Mouse (Mus musculus) ES-E14 (cell line): Measurements from ENCODE around the gene Hsdl2. TPM values are rescaled to one million over a fixed set of nuclear protein-coding genes. Genes with fewer than 3 reads are reported as not detected.

Experiments
- DNase-seq: peaks from one replicate; pipeline ENCODE4 v3.0.0-alpha.2; 2013; ENCODE audit warnings: low read depth, low spot score
- H3K27ac ChIP-seq: 2 replicates; pipeline ENCODE4 v1.5.1; 2012; ENCODE audit warnings: low read depth, mild to moderate bottlenecking, low read length, moderate library complexity, mixed read lengths; ENCODE audit not compliant: poor library complexity, insufficient read depth, severe bottlenecking
- H3K36me3 ChIP-seq: 2 replicates; pipeline ENCODE4 v1.6.1; 2012; ENCODE audit warnings: mild to moderate bottlenecking, low read length, moderate library complexity, mixed read lengths; ENCODE audit not compliant: control insufficient read depth, poor library complexity, insufficient read depth, severe bottlenecking
- H3K4me1 ChIP-seq, 2 experiments: fragments of 150-350 bp in 1 of 2; sonication (generic) in 1 of 2; 2 replicates each; pipeline ENCODE4 v1.6.1; 2012; ENCODE audit warnings: low read length in 2 of 2, mild to moderate bottlenecking in 1 of 2, mixed read lengths in 1 of 2; ENCODE audit not compliant: control insufficient read depth in 2 of 2, insufficient read depth in 2 of 2, poor library complexity in 1 of 2
- H3K4me3 ChIP-seq, 2 experiments: fragments of 150-350 bp in 1 of 2; sonication (generic) in 1 of 2; 2 replicates each; pipeline ENCODE4 v1.5.1; 2012; ENCODE audit warnings: low read length in 2 of 2, low read depth in 1 of 2, mild to moderate bottlenecking in 1 of 2, mixed read lengths in 1 of 2; ENCODE audit not compliant: insufficient read depth in 1 of 2, poor library complexity in 1 of 2, severe bottlenecking in 1 of 2
- H3K9ac ChIP-seq: 2 replicates; pipeline ENCODE4 v1.6.1; 2012; ENCODE audit warnings: low read depth, mild to moderate bottlenecking, low read length, mixed read lengths; ENCODE audit not compliant: poor library complexity, insufficient read depth, severe bottlenecking
- H3K9me3 ChIP-seq: fragments of 150-350 bp; sonication (generic); 2 replicates; pipeline ENCODE4 v1.6.1; 2012; ENCODE audit warnings: low read depth, mild to moderate bottlenecking, low read length; ENCODE audit not compliant: control insufficient read depth, insufficient read depth
- CHD2 ChIP-seq: IDR thresholded peaks from 2 replicates; pipeline ENCODE4 v1.6.1; 2014; ENCODE audit warnings: mild to moderate bottlenecking, low read depth, low read length, inconsistent platforms
- HCFC1 ChIP-seq: IDR thresholded peaks from 2 replicates; pipeline ENCODE4 v1.6.1; 2012; ENCODE audit warnings: low read length, inconsistent platforms, borderline replicate concordance; ENCODE audit not compliant: insufficient read depth
- MAFK ChIP-seq: IDR thresholded peaks from 2 replicates; pipeline ENCODE4 v1.6.1; 2014; ENCODE audit warnings: mild to moderate bottlenecking, low read depth, low read length, inconsistent platforms; ENCODE audit not compliant: insufficient read depth
- ZC3H11A ChIP-seq: IDR thresholded peaks from 2 replicates; pipeline ENCODE4 v1.6.1; 2012; ENCODE audit warnings: low read depth, mild to moderate bottlenecking, inconsistent platforms, low read length, borderline replicate concordance
- ZNF384 ChIP-seq: IDR thresholded peaks from 2 replicates; pipeline ENCODE4 v1.6.1; 2012; ENCODE audit warnings: low read depth, low read length, inconsistent platforms
- in situ Hi-C, 2 experiments: fragments of 600-800 bp; cut with MboI; formaldehyde crosslinking; loops; one replicate each; pipeline ENCODE4 v1.15.1; 2025; ENCODE audit warnings: low sequenced_read_pairs in 2 of 2, inconsistent platforms in 1 of 2; ENCODE audit not compliant: unreplicated experiment in 2 of 2
- total RNA-seq: library from RNA; depleted of rRNA; stranded (reverse); fragments of 300-350 nt; gene quantifications from 2 replicates; pipeline ENCODE4 v1.2.3, GENCODE M21; 2012; rRNA removed

The Hsdl2 gene
- total RNA-seq, 1 experiment, result 7.1 TPM

DNA sequence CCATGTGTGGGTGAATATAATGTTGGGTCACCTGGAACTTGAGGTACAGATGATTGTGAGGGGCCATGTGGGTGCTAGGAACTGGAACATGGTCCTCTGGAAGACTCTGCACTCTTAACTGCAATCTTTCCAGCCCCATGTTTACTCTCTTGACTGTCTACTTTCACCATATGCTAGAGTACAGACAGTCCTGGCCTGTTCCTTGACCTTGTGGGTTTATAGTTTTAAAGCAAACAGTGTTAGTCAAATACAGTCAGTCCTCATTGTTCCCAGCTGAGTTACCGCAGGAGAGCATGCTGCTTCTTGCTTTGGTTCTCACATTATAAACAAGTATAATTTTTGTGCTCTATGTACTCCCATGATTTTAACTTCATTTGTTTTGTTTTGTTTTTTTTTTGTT lies 80.8 kb downstream of the Hsdl2 start:
- H3K27ac ChIP-seq, result no peak overlapping the region
- no peak for DNase-seq
- in situ Hi-C loops, result no loop called here

DNA sequence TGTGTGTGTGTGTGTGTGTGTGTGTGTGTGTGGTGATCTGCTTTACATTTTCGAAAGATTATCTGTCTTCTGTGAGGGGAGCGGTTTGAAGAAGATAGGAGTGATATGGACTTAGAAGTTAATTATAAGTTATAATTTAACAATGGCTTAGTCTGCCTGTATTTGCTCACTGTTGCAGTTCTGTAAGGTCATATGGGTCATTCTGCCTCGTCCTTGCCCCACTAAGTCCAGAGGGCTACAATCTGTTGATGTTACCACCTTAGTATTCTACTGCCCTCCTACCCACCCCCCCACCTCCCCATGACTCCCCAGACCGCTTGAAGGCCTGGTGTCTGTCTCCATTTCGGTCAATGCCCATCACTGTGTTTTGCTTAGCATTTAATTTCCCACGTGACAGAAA lies 82.1 kb downstream of the Hsdl2 start:
- DNase-seq, result no peak
- in situ Hi-C loops, result no loop called here
- Histone ChIP-seq H3K4me1 (no peaks in the 10 kb centered on the region), H3K9me3 (no peaks in the 10 kb centered on the region), H3K36me3 (no peaks in the 10 kb centered on the region), H3K27ac (no peak overlapping the region), H3K9ac (no peak overlapping the region), H3K4me3 (no peak overlapping the region)
- TF ChIP-seq ZNF384 (no peak), HCFC1 (no peak), ZC3H11A (no peak), MAFK (no peak)

More for the DNA sequence above, 80.8 kb downstream of the Hsdl2 start:
- TF ChIP-seq HCFC1 (no peak), ZNF384 (no peak), MAFK (no peak), CHD2 (no peak), ZC3H11A (no peak)
- H3K9ac ChIP-seq, result no peak overlapping the region
- H3K4me3 ChIP-seq, result no peak overlapping the region
- H3K36me3 ChIP-seq, result no peaks in the 10 kb centered on the region
- no peaks in the 10 kb centered on the region for H3K9me3 ChIP-seq
- H3K4me1 ChIP-seq, result no peaks in the 10 kb centered on the region

DNA sequence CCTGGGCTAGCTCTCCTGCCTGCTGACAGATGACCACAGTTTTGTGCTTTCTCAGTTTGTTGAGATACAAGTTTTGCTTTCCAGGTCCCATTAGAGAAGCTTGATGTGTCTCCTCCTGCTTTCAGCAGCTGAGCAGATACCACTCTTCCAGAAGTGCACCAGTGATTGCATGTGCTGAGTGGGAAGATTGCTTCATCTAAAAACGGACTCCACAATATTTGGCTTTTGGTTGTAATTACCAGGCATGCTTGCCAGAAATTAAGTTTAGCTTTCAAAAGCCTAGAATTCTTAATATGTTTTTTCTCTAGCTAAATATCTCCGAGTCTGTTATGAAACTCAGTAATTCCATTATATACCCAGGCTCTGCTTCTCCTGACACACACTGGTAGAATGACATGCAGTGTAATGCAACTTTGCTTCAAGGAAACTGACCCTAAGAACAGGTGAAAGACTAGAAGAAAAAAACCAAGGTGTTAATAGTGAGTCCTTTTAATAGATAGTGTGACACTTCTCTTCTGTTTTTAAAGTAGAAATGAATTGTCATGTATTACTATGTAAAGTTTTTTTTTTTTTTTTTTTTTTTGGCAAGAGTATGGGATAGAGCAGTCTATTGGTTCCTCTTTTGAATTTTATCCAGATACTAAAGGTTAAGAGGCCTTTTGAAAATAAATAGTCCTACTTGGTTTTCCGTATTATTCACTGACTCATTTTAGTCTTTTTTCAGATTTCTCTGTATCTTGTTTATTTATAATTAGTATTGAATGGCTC lies 85.4 kb downstream of the Hsdl2 start:
- Histone ChIP-seq H3K27ac (no peak overlapping the region), H3K4me3 (no peak overlapping the region), H3K36me3 (no peaks in the 10 kb centered on the region), H3K9me3 (no peaks in the 10 kb centered on the region), H3K9ac (no peak overlapping the region), H3K4me1 (no peaks in the 10 kb centered on the region)
- DNase-seq, result no peak
- in situ Hi-C loops, result no loop called here
- no peak for TF ChIP-seq ZNF384
- no peak for TF ChIP-seq HCFC1
- no peak for TF ChIP-seq MAFK
- TF ChIP-seq ZC3H11A, result no peak
- TF ChIP-seq CHD2, result no peak

DNA sequence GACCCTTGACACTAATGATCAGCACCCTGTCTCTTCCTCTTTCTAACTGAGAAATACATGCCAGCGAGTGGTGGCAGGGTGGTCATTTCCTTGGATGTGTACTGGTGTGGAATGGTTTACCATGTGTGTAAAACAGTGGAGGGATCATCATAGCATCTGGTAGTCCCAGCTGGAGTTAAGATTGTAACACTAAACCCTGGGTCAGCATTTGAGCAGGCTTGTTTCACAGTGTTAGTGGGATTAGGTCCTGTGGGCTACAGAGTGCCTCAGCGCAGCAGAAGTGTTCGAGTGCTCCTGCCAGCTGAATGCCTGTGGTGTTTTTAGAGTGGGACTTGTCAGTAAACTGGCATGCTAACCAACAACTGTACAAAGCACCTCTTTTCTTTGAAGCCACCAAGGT lies 86.7 kb downstream of the Hsdl2 start:
- Histone ChIP-seq H3K9ac (no peak overlapping the region), H3K36me3 (no peaks in the 10 kb centered on the region), H3K4me1 (no peaks in the 10 kb centered on the region), H3K4me3 (no peak overlapping the region), H3K9me3 (no peaks in the 10 kb centered on the region), H3K27ac (no peak overlapping the region)
- in situ Hi-C loops, result no loop called here
- no peak for DNase-seq
- TF ChIP-seq CHD2 (no peak), ZC3H11A (no peak), ZNF384 (no peak), MAFK (no peak), HCFC1 (no peak)

Other genes starting within 250 kb of the Hsdl2 start
- 7.7 and 10.7 TPM in 2 replicates for gene Susd1, start 142.9 kb upstream of the Hsdl2 start, total RNA-seq
- gene Ptbp3, start 32.2 kb upstream of the Hsdl2 start, total RNA-seq, result 40.8 and 46.1 TPM in 2 replicates
- gene E130308A19Rik, start 44.6 kb downstream of the Hsdl2 start, total RNA-seq, result 14.6 and 14.9 TPM in 2 replicates
- gene Inip, start 220.0 kb downstream of the Hsdl2 start, total RNA-seq, result 31.5 and 32.9 TPM in 2 replicates
- gene Snx30, start 224.3 kb downstream of the Hsdl2 start, total RNA-seq, result 16.0 and 19.8 TPM in 2 replicates